Mouse (Mus musculus) embryonic facial prominence, embryonic 14.5 days (tissue): ENCODE results near the gene Ttc7b. TPM values are rescaled to one million over a fixed set of nuclear protein-coding genes. Genes with fewer than 3 reads are reported as not detected.

Experiments used
- ATAC-seq: fragments of 200-750 bp; cut with Nextera tagmentation; 2 replicates; pipeline ENCODE4 v1.8.0; 2017; ENCODE audit warnings: low read depth, moderate number of reproducible peaks, moderate TSS enrichment
- DNase-seq: peaks from one replicate; pipeline ENCODE4 v3.0.0-alpha.2; 2015; ENCODE audit warnings: low spot score
- H3K27ac ChIP-seq: fragments of 300-500 bp; sonication (generic); replicated peaks from 2 replicates; pipeline ENCODE4 v1.5.1; 2014; ENCODE audit warnings: low read depth, mild to moderate bottlenecking, low read length, moderate library complexity
- H3K27me3 ChIP-seq: fragments of 300-500 bp; sonication (generic); replicated peaks from 2 replicates; pipeline ENCODE4 v1.6.1; 2014; ENCODE audit warnings: low read length; ENCODE audit not compliant: control insufficient read depth, insufficient read depth
- H3K36me3 ChIP-seq: fragments of 300-500 bp; sonication (generic); 2 replicates; pipeline ENCODE4 v1.6.1; 2014; ENCODE audit warnings: low read length, mixed read lengths; ENCODE audit not compliant: control insufficient read depth, insufficient read depth
- H3K4me1 ChIP-seq: fragments of 300-500 bp; sonication (generic); 2 replicates; pipeline ENCODE4 v1.6.1; 2014; ENCODE audit warnings: antibody characterized with exemption, low read length; ENCODE audit not compliant: control insufficient read depth, insufficient read depth
- H3K4me2 ChIP-seq: fragments of 300-500 bp; sonication (generic); 2 replicates; pipeline ENCODE4 v1.6.1; 2014; ENCODE audit warnings: low read depth, mild to moderate bottlenecking, low read length, moderate library complexity, mixed read lengths
- H3K4me3 ChIP-seq: fragments of 300-500 bp; sonication (generic); 2 replicates; pipeline ENCODE4 v1.5.1; 2014; ENCODE audit warnings: low read depth, mild to moderate bottlenecking, low read length
- H3K9ac ChIP-seq: fragments of 300-500 bp; sonication (generic); 2 replicates; pipeline ENCODE4 v1.6.1; 2014; ENCODE audit warnings: low read depth, mild to moderate bottlenecking, low read length, moderate library complexity, mixed read lengths
- H3K9me3 ChIP-seq: fragments of 300-500 bp; sonication (generic); 2 replicates; pipeline ENCODE4 v1.6.1; 2016; ENCODE audit warnings: low read length; ENCODE audit not compliant: control insufficient read depth
- WGBS: fragments of 180-500 bp; shearing (Covaris S2); extraction: QIAGEN DNeasy Blood & Tissue Kit; methylation state at CpG from one replicate; pipeline ENCODE4 v1.1.7; 2014; 5-methylcytosine and 5-hydroxymethylcytosine counted together
- polyA plus RNA-seq: library from polyadenylated mRNA; unstranded; fragments of >200 nt; fragmentation: Nextera tagmentation; extraction: Ambion mirVana; gene quantifications from 2 replicates; pipeline ENCODE4 v1.2.1, GENCODE M21; 2014

The Ttc7b gene
- polyA plus RNA-seq, 1 experiment from 2014 or later: 6.6 TPM

DNA sequence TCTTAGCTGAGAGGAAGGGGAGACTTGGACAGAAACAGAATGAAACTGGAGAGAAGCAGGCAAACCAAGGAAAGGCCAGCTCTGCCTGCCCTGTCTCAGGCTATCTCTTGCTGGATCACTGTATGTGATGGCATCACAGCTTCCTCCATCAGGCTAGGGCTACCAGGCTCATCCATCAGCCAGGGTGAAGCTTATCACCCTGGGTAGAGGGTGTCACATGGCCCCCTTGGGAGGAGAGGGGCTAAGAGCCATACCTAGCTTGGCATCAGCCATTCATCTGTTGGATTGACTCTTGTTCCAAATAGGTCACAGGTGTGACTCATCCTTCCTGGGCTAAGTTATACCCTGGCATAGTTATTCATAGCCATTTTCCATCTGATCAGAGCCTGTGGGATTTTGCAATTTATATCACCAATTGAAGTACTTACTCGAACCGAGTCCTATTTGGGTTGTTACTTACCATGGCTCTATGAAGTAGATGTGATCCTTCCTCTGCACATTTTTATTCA lies 265.1 kb downstream of the Ttc7b start:
- Histone ChIP-seq H3K36me3 (no peaks in the 10 kb centered on the region), H3K4me1 (peaks cover 3% of the 10 kb centered on the region; the same call in 1 of the 2 replicates), H3K9ac (no peak overlapping the region), H3K27me3 (no peaks in the 10 kb centered on the region), H3K9me3 (no peaks in the 10 kb centered on the region), H3K4me3 (no peak overlapping the region), H3K27ac (no peak overlapping the region), H3K4me2 (no peak overlapping the region)
- WGBS: 83% methylated on average over 2 of the region's 2 CpGs
- DNase-seq (no peak), ATAC-seq (no peak)

GRCm38 (mm10) chr12:100254471-100254870 lies 266.2 kb downstream of the Ttc7b start:
- ATAC-seq: no peak
- Histone ChIP-seq H3K4me1 (no peaks in the 10 kb centered on the region), H3K4me2 (no peak overlapping the region), H3K9me3 (no peaks in the 10 kb centered on the region), H3K4me3 (no peak overlapping the region), H3K9ac (no peak overlapping the region), H3K36me3 (no peaks in the 10 kb centered on the region), H3K27me3 (no peaks in the 10 kb centered on the region), H3K27ac (no peak overlapping the region)
- DNase-seq: no peak
- 81% methylated on average over 4 of the region's 4 CpGs for WGBS

Other genes with a start within 250 kb of the Ttc7b start
- 4.8 and 5.2 TPM in 2 replicates for gene Rps6ka5, start 206.2 kb upstream of the Ttc7b start, polyA plus RNA-seq